Mouse (Mus musculus) liver, embryonic 12.5 days (tissue): Measurements from ENCODE around the gene Fbxl19. TPM values are rescaled to one million over a fixed set of nuclear protein-coding genes. Genes with fewer than 3 reads are reported as not detected.
A peak's percentile ranks its signal among the peaks of the same experiment; 100 is the strongest.

Source experiments
- ATAC-seq: fragments of 200-750 bp; cut with Nextera tagmentation; 2 replicates; pipeline ENCODE4 v1.8.0; 2017; ENCODE audit warnings: moderate number of reproducible peaks, mild to moderate bottlenecking, moderate library complexity
- H3K27ac ChIP-seq: fragments of 300-500 bp; sonication (generic); 2 replicates; pipeline ENCODE4 v1.5.1; 2016; ENCODE audit warnings: mild to moderate bottlenecking
- H3K27me3 ChIP-seq: fragments of 300-500 bp; sonication (generic); replicated peaks from 2 replicates; pipeline ENCODE4 v1.6.1; 2016; ENCODE audit warnings: mild to moderate bottlenecking, moderate library complexity
- H3K36me3 ChIP-seq: fragments of 300-500 bp; sonication (generic); 2 replicates; pipeline ENCODE4 v1.6.1; 2016; ENCODE audit warnings: mild to moderate bottlenecking, moderate library complexity
- H3K4me1 ChIP-seq: fragments of 300-500 bp; sonication (generic); 2 replicates; pipeline ENCODE4 v1.6.1; 2016
- H3K4me2 ChIP-seq: fragments of 300-500 bp; sonication (generic); 2 replicates; pipeline ENCODE4 v1.6.1; 2016; ENCODE audit warnings: mild to moderate bottlenecking, moderate library complexity
- H3K4me3 ChIP-seq: fragments of 300-500 bp; sonication (generic); 2 replicates; pipeline ENCODE4 v1.5.1; 2016; ENCODE audit warnings: mild to moderate bottlenecking, moderate library complexity
- H3K9ac ChIP-seq: fragments of 300-500 bp; sonication (generic); 2 replicates; pipeline ENCODE4 v1.6.1; 2016; ENCODE audit warnings: mild to moderate bottlenecking, moderate library complexity
- H3K9me3 ChIP-seq: fragments of 300-500 bp; sonication (generic); replicated peaks from 2 replicates; pipeline ENCODE4 v1.6.1; 2016; ENCODE audit warnings: mild to moderate bottlenecking, moderate library complexity
- WGBS: fragments of 180-500 bp; shearing (Covaris S2); methylation state at CpG from one replicate; pipeline ENCODE4 v1.1.7; 2016; ENCODE audit not compliant: insufficient replicate concordance; 5-methylcytosine and 5-hydroxymethylcytosine counted together
- polyA plus RNA-seq: library from polyadenylated mRNA; unstranded; fragments of >200 nt; fragmentation: Nextera tagmentation; extraction: Ambion mirVana; gene quantifications from 2 replicates; pipeline ENCODE4 v1.2.1, GENCODE M21; 2016

The Fbxl19 gene
- polyA plus RNA-seq, 1 experiment from 2014 or later = 3.7 TPM

GRCm38 (mm10) chr7:127745251-127745651 is 908 bp downstream of the Fbxl19 start:
- under 1% methylated on average over 19 of the region's 19 CpGs for WGBS
- Histone ChIP-seq H3K9me3 (no peaks in the 10 kb centered on the region), H3K4me2 (peak overlapping the region; percentile 97), H3K36me3 (peaks cover 24% of the 10 kb centered on the region), H3K27ac (peak overlapping the region; percentile 86), H3K4me3 (peak overlapping the region; percentile 77), H3K4me1 (peaks cover 32% of the 10 kb centered on the region), H3K27me3 (no peaks in the 10 kb centered on the region), H3K9ac (peak overlapping the region; percentile 67)
- peak; percentile 82 for ATAC-seq

- Histone ChIP-seq H3K4me3 (peak overlapping the region; percentile 77), H3K27me3 (no peaks in the 10 kb centered on the region)
- WGBS = under 1% methylated on average over 39 of the region's 39 CpGs
Measured at GRCm38 (mm10) chr7:127745652-127746493, 1.5 kb downstream of the Fbxl19 start.

GRCm38 (mm10) chr7:127746494-127747491 is 2.5 kb downstream of the Fbxl19 start:
- peak overlapping the region; percentile 77 for H3K4me3 ChIP-seq
- H3K4me1 ChIP-seq = peaks cover 32% of the 10 kb centered on the region
- H3K36me3 ChIP-seq = peaks cover 39% of the 10 kb centered on the region
- peak; percentile 13 for ATAC-seq
- H3K27me3 ChIP-seq = no peaks in the 10 kb centered on the region
- H3K4me2 ChIP-seq = peak overlapping the region; percentile 97
- WGBS = 2% methylated on average over 50 of the region's 62 CpGs
- H3K27ac ChIP-seq = peak overlapping the region; percentile 75
- H3K9ac ChIP-seq = peak overlapping the region; percentile 67
- no peaks in the 10 kb centered on the region for H3K9me3 ChIP-seq

More at GRCm38 (mm10) chr7:127745652-127746493, 1.5 kb downstream of the Fbxl19 start:
- peaks cover 32% of the 10 kb centered on the region for H3K4me1 ChIP-seq
- H3K9me3 ChIP-seq = no peaks in the 10 kb centered on the region
- peak overlapping the region; percentile 86 for H3K27ac ChIP-seq
- H3K36me3 ChIP-seq = peaks cover 30% of the 10 kb centered on the region
- peak overlapping the region; percentile 67 for H3K9ac ChIP-seq
- peak overlapping the region; percentile 97 for H3K4me2 ChIP-seq
- ATAC-seq = peak; percentile 68

GRCm38 (mm10) chr7:127747559-127748234 is 3.4 kb downstream of the Fbxl19 start:
- ATAC-seq = no peak
- Histone ChIP-seq H3K4me3 (peak overlapping the region; percentile 77), H3K9me3 (no peaks in the 10 kb centered on the region), H3K27ac (peak overlapping the region; percentile 75; the same call in 1 of the 2 replicates), H3K9ac (no peak overlapping the region), H3K27me3 (no peaks in the 10 kb centered on the region), H3K36me3 (peaks cover 48% of the 10 kb centered on the region), H3K4me1 (peaks cover 32% of the 10 kb centered on the region), H3K4me2 (peak overlapping the region; percentile 97)
- 65% methylated on average over 6 of the region's 6 CpGs for WGBS

GRCm38 (mm10) chr7:127748235-127748560 is 3.9 kb downstream of the Fbxl19 start:
- H3K27me3 ChIP-seq = no peaks in the 10 kb centered on the region
- H3K9ac ChIP-seq = no peak overlapping the region
- ATAC-seq = no peak
- no peak overlapping the region for H3K4me3 ChIP-seq
- H3K36me3 ChIP-seq = peaks cover 53% of the 10 kb centered on the region
- H3K4me1 ChIP-seq = peaks cover 32% of the 10 kb centered on the region
- H3K4me2 ChIP-seq = no peak overlapping the region
- no peaks in the 10 kb centered on the region for H3K9me3 ChIP-seq
- no peak overlapping the region for H3K27ac ChIP-seq
- WGBS = 93% methylated on average over 28 of the region's 28 CpGs

GRCm38 (mm10) chr7:127750131-127751127 is 6.1 kb downstream of the Fbxl19 start:
- ATAC-seq = no peak
- Histone ChIP-seq H3K9me3 (no peaks in the 10 kb centered on the region), H3K4me3 (no peak overlapping the region), H3K36me3 (peaks cover 72% of the 10 kb centered on the region), H3K4me2 (no peak overlapping the region), H3K27me3 (no peaks in the 10 kb centered on the region), H3K4me1 (peaks cover 21% of the 10 kb centered on the region), H3K27ac (no peak overlapping the region), H3K9ac (no peak overlapping the region)
- 84% methylated on average over 19 of the region's 19 CpGs for WGBS

- H3K27ac ChIP-seq = no peak overlapping the region
- peaks cover 15% of the 10 kb centered on the region for H3K4me1 ChIP-seq
- no peak for ATAC-seq
- no peak overlapping the region for H3K4me2 ChIP-seq
- peaks cover 76% of the 10 kb centered on the region for H3K36me3 ChIP-seq
- 81% methylated on average over 5 of the region's 5 CpGs for WGBS
- no peak overlapping the region for H3K9ac ChIP-seq
- no peak overlapping the region for H3K4me3 ChIP-seq
- H3K9me3 ChIP-seq = no peaks in the 10 kb centered on the region
- H3K27me3 ChIP-seq = no peaks in the 10 kb centered on the region
Measured at GRCm38 (mm10) chr7:127751619-127752018, 7.3 kb downstream of the Fbxl19 start.

- Histone ChIP-seq H3K9me3 (no peaks in the 10 kb centered on the region), H3K9ac (no peak overlapping the region), H3K27me3 (no peaks in the 10 kb centered on the region), H3K4me3 (no peak overlapping the region), H3K4me2 (no peak overlapping the region), H3K4me1 (peaks cover 11% of the 10 kb centered on the region), H3K36me3 (peaks cover 80% of the 10 kb centered on the region), H3K27ac (no peak overlapping the region)
- no peak for ATAC-seq
- 85% methylated on average over 27 of the region's 27 CpGs for WGBS
Measured at GRCm38 (mm10) chr7:127752069-127752468, 7.7 kb downstream of the Fbxl19 start.

GRCm38 (mm10) chr7:127753158-127753557 is 8.8 kb downstream of the Fbxl19 start:
- H3K4me3 ChIP-seq = no peak overlapping the region
- no peaks in the 10 kb centered on the region for H3K9me3 ChIP-seq
- H3K36me3 ChIP-seq = peaks cover 87% of the 10 kb centered on the region
- no peaks in the 10 kb centered on the region for H3K27me3 ChIP-seq
- H3K4me1 ChIP-seq = 0 out of 2 replicates have a peak, but pooled peaks cover 2% of the 10 kb centered on the region
- no peak for ATAC-seq
- no peak overlapping the region for H3K4me2 ChIP-seq
- H3K9ac ChIP-seq = no peak overlapping the region
- no peak overlapping the region for H3K27ac ChIP-seq
- WGBS = 52% methylated on average over 5 of the region's 5 CpGs

GRCm38 (mm10) chr7:127753741-127754140 is 9.4 kb downstream of the Fbxl19 start:
- Histone ChIP-seq H3K27me3 (no peaks in the 10 kb centered on the region), H3K4me1 (no peaks in the 10 kb centered on the region), H3K4me2 (no peak overlapping the region), H3K4me3 (no peak overlapping the region), H3K9ac (no peak overlapping the region), H3K27ac (no peak overlapping the region), H3K9me3 (no peaks in the 10 kb centered on the region), H3K36me3 (peaks cover 81% of the 10 kb centered on the region)
- 76% methylated on average over 7 of the region's 7 CpGs for whole genome bisulfite sequencing
- ATAC-seq = no peak
